ENCODE assay signal across 23 mouse cellular contexts in the genomic region with DNA sequence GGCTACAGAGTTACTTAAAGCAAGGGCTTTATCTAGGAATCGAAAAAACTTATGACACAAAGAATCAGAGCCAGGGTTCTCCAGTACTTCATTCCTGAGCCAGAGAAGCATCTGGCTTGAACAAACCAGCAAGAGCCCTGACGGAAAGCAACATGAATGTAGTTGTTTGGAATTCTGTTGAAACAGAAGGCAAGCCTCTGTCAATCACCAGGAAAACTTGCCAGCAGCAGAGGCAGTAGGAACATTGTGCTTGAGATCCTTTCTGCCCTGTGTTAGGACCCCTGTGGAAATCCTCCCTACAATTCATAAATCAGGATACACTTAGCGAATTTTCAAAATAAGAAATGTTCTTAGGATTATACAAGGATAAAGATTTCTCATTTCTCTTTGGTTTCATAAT.
A peak's percentile ranks its signal among the peaks of the same experiment; 100 is the strongest.
DNase-seq lines count a peak whose midpoint lies in the region; ATAC-seq and TF ChIP-seq lines count a peak whose summit lies in the region.
"Had no signal": no experiment of that assay in that cellular context is flagged by ENCODE, and none has a peak within 500 bp of the region (broad histone marks: within the 10 kb centered on the region; RNA-seq: fewer than 3 reads in every experiment).

No protein-coding gene starts in this region.

- no peak overlapping the region for H3K9ac ChIP-seq in hindbrain, embryonic 12.5 days
- no peak overlapping the region for H3K9ac ChIP-seq in midbrain, postnatal 0 days (replicated peaks; ENCODE audit: low read length, poor library complexity, severe bottlenecking)
- H3K9ac ChIP-seq: embryonic facial prominence, embryonic 13.5 days; heart, embryonic 13.5 days; intestine, embryonic 15.5 days; liver, postnatal 0 days had no signal

- DNase-seq in hindbrain, embryonic 10.5 days (ENCODE audit: low spot score) = peak; percentile 3
- peak; percentile 41 for DNase-seq in midbrain, postnatal 0 days (ENCODE audit: low spot score)
- no peak for DNase-seq in midbrain, embryonic 10.5 days (ENCODE audit: low spot score)
- DNase-seq in layer of hippocampus, adult 18-20 months (ENCODE audit: low spot score in 2 of 2) = peak; percentile 13 to 56
- no peak for DNase-seq in urinary bladder, postnatal 25 days (ENCODE audit: low spot score)
- no peak for DNase-seq in urinary bladder, postnatal 14 days (ENCODE audit: low spot score)
- DNase-seq: adrenal gland, postnatal 36 days; cerebellum, adult 11 months; cerebellum, postnatal 25 days; gastrocnemius, adult 2 months; heart, adult 11 months; heart, postnatal 36 days; kidney, postnatal 4 days; liver; liver, postnatal 0 days; lung, postnatal 36 days; thymus, adult 18-20 months had no signal

- no peak overlapping the region for H3K4me3 ChIP-seq in hindbrain, embryonic 10.5 days
- no peak overlapping the region for H3K4me3 ChIP-seq in hindbrain, embryonic 12.5 days
- no peak overlapping the region for H3K4me3 ChIP-seq in midbrain, postnatal 0 days (ENCODE audit: low read depth, low read length)
- no peak overlapping the region for H3K4me3 ChIP-seq in midbrain, embryonic 10.5 days
- H3K4me3 ChIP-seq: embryonic facial prominence, embryonic 13.5 days; gastrocnemius, adult 2 months; heart, embryonic 13.5 days; intestine, embryonic 15.5 days had no signal

- no peaks in the 10 kb centered on the region for H3K27me3 ChIP-seq in hindbrain, embryonic 10.5 days (ENCODE audit: insufficient read depth, poor library complexity, severe bottlenecking)
- no peaks in the 10 kb centered on the region for H3K27me3 ChIP-seq in hindbrain, embryonic 12.5 days
- H3K27me3 ChIP-seq in midbrain, postnatal 0 days (ENCODE audit: insufficient read depth, low read length) = no peaks in the 10 kb centered on the region
- no peaks in the 10 kb centered on the region for H3K27me3 ChIP-seq in midbrain, embryonic 10.5 days (ENCODE audit: low read depth, poor library complexity, severe bottlenecking)
- H3K27me3 ChIP-seq: embryonic facial prominence, embryonic 13.5 days; heart, embryonic 13.5 days; intestine, embryonic 15.5 days; Patski had no signal

- H3K4me2 ChIP-seq in hindbrain, embryonic 12.5 days (replicated peaks) = no peak overlapping the region
- H3K4me2 ChIP-seq in midbrain, postnatal 0 days (ENCODE audit: low read depth, low read length, poor library complexity, severe bottlenecking) = no peak overlapping the region
- H3K4me2 ChIP-seq: embryonic facial prominence, embryonic 13.5 days; heart, embryonic 13.5 days; intestine, embryonic 15.5 days had no signal

- WGBS in hindbrain, embryonic 10.5 days = 55% methylated on average over 3 of the region's 3 CpGs
- WGBS in hindbrain, embryonic 12.5 days = 48% methylated on average over 3 of the region's 3 CpGs
- 43% methylated on average over 3 of the region's 3 CpGs for WGBS in midbrain, postnatal 0 days
- 74% methylated on average over 3 of the region's 3 CpGs for WGBS in midbrain, embryonic 10.5 days

- no peak overlapping the region for H3K27ac ChIP-seq in hindbrain, embryonic 10.5 days
- no peak overlapping the region for H3K27ac ChIP-seq in hindbrain, embryonic 12.5 days
- no peak overlapping the region for H3K27ac ChIP-seq in midbrain, postnatal 0 days (ENCODE audit: low read depth, low read length)
- H3K27ac ChIP-seq in midbrain, embryonic 10.5 days (replicated peaks) = no peak overlapping the region
- H3K27ac ChIP-seq: embryonic facial prominence, embryonic 13.5 days; gastrocnemius, adult 2 months; heart, embryonic 13.5 days; intestine, embryonic 15.5 days had no signal

- no peak for ATAC-seq in hindbrain, embryonic 12.5 days (ENCODE audit: low FRiP score)
- no peak for ATAC-seq in midbrain, postnatal 0 days (ENCODE audit: low FRiP score)
- ATAC-seq: activated CD4-positive, CD25-positive, alpha-beta regulatory T cell, adult 4 months; intestine, embryonic 15.5 days; liver, postnatal 0 days; Patski had no signal

- no peak for TF ChIP-seq CTCF in midbrain, postnatal 0 days (IDR thresholded peaks at IDR 0.05)

- no peaks in the 10 kb centered on the region for H3K4me1 ChIP-seq in hindbrain, embryonic 10.5 days (replicated peaks)
- H3K4me1 ChIP-seq in hindbrain, embryonic 12.5 days = no peaks in the 10 kb centered on the region
- H3K4me1 ChIP-seq in midbrain, postnatal 0 days (ENCODE audit: insufficient read depth, low read length) = no peaks in the 10 kb centered on the region
- 0 out of 2 replicates have a peak, but pooled peaks cover 3% of the 10 kb centered on the region for H3K4me1 ChIP-seq in midbrain, embryonic 10.5 days
- H3K4me1 ChIP-seq: embryonic facial prominence, embryonic 13.5 days; heart, embryonic 13.5 days; intestine, embryonic 15.5 days had no signal

- H3K9me3 ChIP-seq in hindbrain, embryonic 10.5 days = no peaks in the 10 kb centered on the region
- H3K9me3 ChIP-seq in hindbrain, embryonic 12.5 days (replicated peaks) = no peaks in the 10 kb centered on the region
- H3K9me3 ChIP-seq in midbrain, postnatal 0 days (ENCODE audit: low read length) = no peaks in the 10 kb centered on the region
- H3K9me3 ChIP-seq in midbrain, embryonic 10.5 days (replicated peaks) = no peaks in the 10 kb centered on the region
- H3K9me3 ChIP-seq: embryonic facial prominence, embryonic 13.5 days; heart, embryonic 13.5 days; intestine, embryonic 15.5 days had no signal

- H3K36me3 ChIP-seq in hindbrain, embryonic 10.5 days = no peaks in the 10 kb centered on the region
- H3K36me3 ChIP-seq in hindbrain, embryonic 12.5 days = no peaks in the 10 kb centered on the region
- no peaks in the 10 kb centered on the region for H3K36me3 ChIP-seq in midbrain, postnatal 0 days (ENCODE audit: insufficient read depth, low read length)
- H3K36me3 ChIP-seq in midbrain, embryonic 10.5 days = no peaks in the 10 kb centered on the region
- H3K36me3 ChIP-seq: embryonic facial prominence, embryonic 13.5 days; heart, embryonic 13.5 days; intestine, embryonic 15.5 days had no signal

Comparison
In these comparisons a context has a peak if more than half of its experiments do, and no peak if none do; other contexts are left out.
1. DNase-seq: peak in hindbrain, embryonic 10.5 days (single experiment), midbrain, postnatal 0 days (single experiment) and layer of hippocampus, adult 18-20 months (2 of 2); none in midbrain, embryonic 10.5 days (single experiment), urinary bladder, postnatal 25 days (single experiment) and urinary bladder, postnatal 14 days (single experiment).